Mouse (Mus musculus) stomach, embryonic 14.5 days (tissue): Measurements from ENCODE around the gene Chd5. TPM values are rescaled to one million over a fixed set of nuclear protein-coding genes. Genes with fewer than 3 reads are reported as not detected.
A peak's percentile ranks its signal among the peaks of the same experiment; 100 is the strongest.

ENCODE experiments used
- ATAC-seq: fragments of 200-750 bp; cut with Nextera tagmentation; 2 replicates; pipeline ENCODE4 v1.8.0; 2017; ENCODE audit warnings: low read depth, moderate TSS enrichment; ENCODE audit not compliant: insufficient number of reproducible peaks, insufficient read depth, low FRiP score
- H3K27ac ChIP-seq: fragments of 300-500 bp; sonication (generic); 2 replicates; pipeline ENCODE4 v1.5.1; 2014; ENCODE audit warnings: mild to moderate bottlenecking, low read length, moderate library complexity, mixed read lengths
- H3K27me3 ChIP-seq: fragments of 300-500 bp; sonication (generic); 2 replicates; pipeline ENCODE4 v1.6.1; 2014; ENCODE audit warnings: low read length, control low read depth, mixed read lengths; ENCODE audit not compliant: control insufficient read depth, insufficient read depth
- H3K36me3 ChIP-seq: fragments of 300-500 bp; sonication (generic); 2 replicates; pipeline ENCODE4 v1.6.1; 2014; ENCODE audit warnings: mild to moderate bottlenecking, control low read depth, low read length, moderate library complexity, mixed read lengths; ENCODE audit not compliant: control insufficient read depth, insufficient read depth
- H3K4me1 ChIP-seq: fragments of 300-500 bp; sonication (generic); 2 replicates; pipeline ENCODE4 v1.6.1; 2014; ENCODE audit warnings: low read length, control low read depth, mixed read lengths; ENCODE audit not compliant: control insufficient read depth, insufficient read depth
- H3K4me2 ChIP-seq: fragments of 300-500 bp; sonication (generic); replicated peaks from 2 replicates; pipeline ENCODE4 v1.6.1; 2014; ENCODE audit warnings: low read depth, low read length, control low read depth
- H3K4me3 ChIP-seq: fragments of 300-500 bp; sonication (generic); 2 replicates; pipeline ENCODE4 v1.5.1; 2014; ENCODE audit warnings: low read depth, low read length, control low read depth
- H3K9ac ChIP-seq: fragments of 300-500 bp; sonication (generic); replicated peaks from 2 replicates; pipeline ENCODE4 v1.6.1; 2014; ENCODE audit warnings: low read depth, mild to moderate bottlenecking, control low read depth, low read length, moderate library complexity, mixed read lengths
- H3K9me3 ChIP-seq: fragments of 300-500 bp; sonication (generic); 2 replicates; pipeline ENCODE4 v1.6.1; 2016; ENCODE audit warnings: low read depth, low read length, control low read depth; ENCODE audit not compliant: control insufficient read depth
- WGBS: fragments of 180-500 bp; shearing (Covaris S2); extraction: QIAGEN DNeasy Blood & Tissue Kit; methylation state at CpG from one replicate; pipeline ENCODE4 v1.1.7; 2014; 5-methylcytosine and 5-hydroxymethylcytosine counted together
- polyA plus RNA-seq: library from polyadenylated mRNA; unstranded; fragments of >200 nt; fragmentation: Nextera tagmentation; extraction: Ambion mirVana; gene quantifications from 2 replicates; pipeline ENCODE4 v1.2.1, GENCODE M21; 2014

The Chd5 gene
- polyA plus RNA-seq, 1 experiment from 2014 or later, result 0.81 TPM

- Histone ChIP-seq H3K27ac (no peak overlapping the region; the same call in 1 of the 2 replicates), H3K9me3 (no peaks in the 10 kb centered on the region), H3K4me3 (peak overlapping the region; percentile 71), H3K4me2 (peak overlapping the region; percentile 47), H3K27me3 (peaks cover 4% of the 10 kb centered on the region; the same call in 1 of the 2 replicates), H3K9ac (no peak overlapping the region; the same call in 1 of the 2 replicates), H3K36me3 (peaks cover 9% of the 10 kb centered on the region; the same call in 1 of the 2 replicates), H3K4me1 (peaks cover 21% of the 10 kb centered on the region)
- WGBS, result 9% methylated on average over 8 of the region's 8 CpGs
- no peak for ATAC-seq
Observed at GRCm38 (mm10) chr4:152296371-152296770, 42.1 kb upstream of the Chd5 start.

GRCm38 (mm10) chr4:152296874-152297861, 41.3 kb upstream of the Chd5 start, which contains the start of gene Icmt:
Gene Icmt (plus strand): TSS chr4:152297227.
- peak; percentile 95 for ATAC-seq
- Histone ChIP-seq H3K9ac (peak within 1 kb of the TSS; percentile 89), H3K4me2 (peak within 1 kb of the TSS; percentile 96), H3K27me3 (no peaks in the 10 kb centered on the region), H3K4me1 (peaks cover 19% of the 10 kb centered on the region), H3K9me3 (no peaks in the 10 kb centered on the region), H3K27ac (peak within 1 kb of the TSS; percentile 66; the same call in 1 of the 2 replicates), H3K4me3 (peak within 1 kb of the TSS; percentile 71), H3K36me3 (peaks cover 16% of the 10 kb centered on the region; the same call in 1 of the 2 replicates)
- under 1% methylated on average over 118 of the region's 119 CpGs for WGBS

GRCm38 (mm10) chr4:152298836-152299235, 39.6 kb upstream of the Chd5 start:
- Histone ChIP-seq H3K9me3 (no peaks in the 10 kb centered on the region), H3K4me1 (peaks cover 12% of the 10 kb centered on the region), H3K9ac (0 out of 2 replicates have a peak overlapping the region, but pooled peaks have one; percentile 89), H3K4me3 (no peak overlapping the region), H3K4me2 (no peak overlapping the region), H3K27me3 (no peaks in the 10 kb centered on the region), H3K36me3 (peaks cover 28% of the 10 kb centered on the region), H3K27ac (no peak overlapping the region)
- ATAC-seq, result no peak
- 84% methylated on average over 14 of the region's 14 CpGs for WGBS

- H3K9me3 ChIP-seq, result no peaks in the 10 kb centered on the region
- WGBS, result 93% methylated on average over 8 of the region's 8 CpGs
- no peak overlapping the region for H3K4me3 ChIP-seq
- no peak overlapping the region for H3K27ac ChIP-seq
- H3K4me2 ChIP-seq, result no peak overlapping the region
- peaks cover 12% of the 10 kb centered on the region for H3K4me1 ChIP-seq
- no peak for ATAC-seq
- H3K27me3 ChIP-seq, result no peaks in the 10 kb centered on the region
- peaks cover 28% of the 10 kb centered on the region for H3K36me3 ChIP-seq
- H3K9ac ChIP-seq, result no peak overlapping the region
Observed at GRCm38 (mm10) chr4:152300375-152300774, 38.1 kb upstream of the Chd5 start.

GRCm38 (mm10) chr4:152302012-152302411, 36.4 kb upstream of the Chd5 start:
- no peaks in the 10 kb centered on the region for H3K9me3 ChIP-seq
- H3K4me1 ChIP-seq, result peaks cover 7% of the 10 kb centered on the region
- no peaks in the 10 kb centered on the region for H3K27me3 ChIP-seq
- H3K4me3 ChIP-seq, result no peak overlapping the region
- H3K9ac ChIP-seq, result no peak overlapping the region
- WGBS, result 77% methylated on average over 11 of the region's 11 CpGs
- H3K27ac ChIP-seq, result no peak overlapping the region
- ATAC-seq, result no peak
- H3K4me2 ChIP-seq, result no peak overlapping the region
- H3K36me3 ChIP-seq, result peaks cover 28% of the 10 kb centered on the region

- WGBS, result 85% methylated on average over 10 of the region's 10 CpGs
- Histone ChIP-seq H3K27ac (no peak overlapping the region), H3K27me3 (no peaks in the 10 kb centered on the region), H3K9ac (no peak overlapping the region), H3K4me1 (peaks cover 4% of the 10 kb centered on the region), H3K4me2 (no peak overlapping the region), H3K36me3 (peaks cover 28% of the 10 kb centered on the region), H3K4me3 (no peak overlapping the region), H3K9me3 (no peaks in the 10 kb centered on the region)
- no peak for ATAC-seq
Observed at GRCm38 (mm10) chr4:152303172-152303571, 35.3 kb upstream of the Chd5 start.

GRCm38 (mm10) chr4:152304685-152305084, 33.8 kb upstream of the Chd5 start:
- 91% methylated on average over 6 of the region's 6 CpGs for WGBS
- no peak for ATAC-seq

GRCm38 (mm10) chr4:152305991-152306390, 32.5 kb upstream of the Chd5 start:
- Histone ChIP-seq H3K4me1 (no peaks in the 10 kb centered on the region), H3K27ac (no peak overlapping the region), H3K36me3 (peaks cover 23% of the 10 kb centered on the region), H3K27me3 (no peaks in the 10 kb centered on the region), H3K4me3 (no peak overlapping the region), H3K9ac (no peak overlapping the region), H3K9me3 (no peaks in the 10 kb centered on the region), H3K4me2 (no peak overlapping the region)
- 70% methylated on average over 6 of the region's 6 CpGs for WGBS
- no peak for ATAC-seq

More at GRCm38 (mm10) chr4:152304685-152305084, 33.8 kb upstream of the Chd5 start:
- Histone ChIP-seq H3K9me3 (no peaks in the 10 kb centered on the region), H3K27me3 (no peaks in the 10 kb centered on the region), H3K9ac (no peak overlapping the region), H3K4me3 (no peak overlapping the region), H3K4me2 (no peak overlapping the region), H3K4me1 (no peaks in the 10 kb centered on the region), H3K36me3 (peaks cover 28% of the 10 kb centered on the region), H3K27ac (no peak overlapping the region)
